Mouse (Mus musculus): ENCODE measurements at regions not wholly inside any gene's neighbourhood (a gene's known extent, or its start where the extent isn't known, plus 50 kb on each side); places are given as distances from the start of the nearest gene placed in this dataset.

- DNase-seq (ENCODE audit: inconsistent ontology term): no peak
Measured at GRCm38 (mm10) chr13:52015496-52015895, 169.0 kb downstream of the Gadd45g start.

GRCm38 (mm10) chr13:52017598-52018190 is 171.2 kb downstream of the Gadd45g start:
- DNase-seq (ENCODE audit: inconsistent ontology term): no peak

- DNase-seq (ENCODE audit: inconsistent ontology term): no peak
Measured at GRCm38 (mm10) chr13:52019647-52020046, 173.2 kb downstream of the Gadd45g start.

GRCm38 (mm10) chr13:52021150-52021549 is 174.7 kb downstream of the Gadd45g start:
- DNase-seq (ENCODE audit: inconsistent ontology term): no peak

- peak; percentile 11 for DNase-seq (ENCODE audit: inconsistent ontology term)
Measured at GRCm38 (mm10) chr13:52021828-52022227, 175.3 kb downstream of the Gadd45g start.

GRCm38 (mm10) chr13:52022529-52022928 is 176.1 kb downstream of the Gadd45g start:
- no peak for DNase-seq (ENCODE audit: inconsistent ontology term)

- peak; percentile 62 for DNase-seq (ENCODE audit: inconsistent ontology term)
Measured at GRCm38 (mm10) chr13:52024349-52024748, 177.9 kb downstream of the Gadd45g start.

GRCm38 (mm10) chr13:52024832-52025481 is 178.5 kb downstream of the Gadd45g start:
- DNase-seq (ENCODE audit: inconsistent ontology term): no peak

- peak; percentile 89 for DNase-seq (ENCODE audit: inconsistent ontology term)
Measured at GRCm38 (mm10) chr13:52025482-52025848, 179.0 kb downstream of the Gadd45g start.

- DNase-seq (ENCODE audit: inconsistent ontology term): no peak
Measured at GRCm38 (mm10) chr13:52026291-52026690, 179.8 kb downstream of the Gadd45g start.

- no peak for DNase-seq (ENCODE audit: inconsistent ontology term)
Measured at GRCm38 (mm10) chr13:52029868-52030422, 183.5 kb downstream of the Gadd45g start.

GRCm38 (mm10) chr13:52031465-52031864 is 185.0 kb downstream of the Gadd45g start:
- no peak for DNase-seq (ENCODE audit: inconsistent ontology term)

GRCm38 (mm10) chr13:52035731-52036130 is 189.3 kb downstream of the Gadd45g start:
- no peak for DNase-seq (ENCODE audit: inconsistent ontology term)

- DNase-seq (ENCODE audit: inconsistent ontology term): no peak
Measured at GRCm38 (mm10) chr13:52036351-52036750, 189.9 kb downstream of the Gadd45g start.

- peak; percentile 17 for DNase-seq (ENCODE audit: inconsistent ontology term)
Measured at GRCm38 (mm10) chr13:52037218-52037617, 190.7 kb downstream of the Gadd45g start.

- DNase-seq (ENCODE audit: inconsistent ontology term): no peak
Measured at GRCm38 (mm10) chr13:52041467-52042421, 195.3 kb downstream of the Gadd45g start.

GRCm38 (mm10) chr13:52042867-52043266 is 196.4 kb downstream of the Gadd45g start:
- DNase-seq (ENCODE audit: inconsistent ontology term): no peak

GRCm38 (mm10) chr13:52043916-52044315 is 197.4 kb downstream of the Gadd45g start:
- DNase-seq (ENCODE audit: inconsistent ontology term): no peak

- DNase-seq (ENCODE audit: inconsistent ontology term): no peak
Measured at GRCm38 (mm10) chr13:52045349-52045748, 198.9 kb downstream of the Gadd45g start.

GRCm38 (mm10) chr13:52046020-52046419 is 199.5 kb downstream of the Gadd45g start:
- no peak for DNase-seq (ENCODE audit: inconsistent ontology term)

- no peak for DNase-seq (ENCODE audit: inconsistent ontology term)
Measured at GRCm38 (mm10) chr13:52046700-52047099, 200.2 kb downstream of the Gadd45g start.

GRCm38 (mm10) chr13:52047937-52048336 is 201.5 kb downstream of the Gadd45g start:
- DNase-seq (ENCODE audit: inconsistent ontology term): no peak

All from Muller cell, postnatal 12 days (primary cell).